Mouse (Mus musculus): ENCODE measurements around the gene Pemt. TPM values are rescaled to one million over a fixed set of nuclear protein-coding genes. Genes with fewer than 3 reads are reported as not detected.

Gene Pemt
- polyA plus RNA-seq, 1 experiment from 2014 or later: 3.9 TPM

GRCm38 (mm10) chr11:60073936-60074502 is 27.7 kb upstream of the Pemt start:
- Histone ChIP-seq H3K9me3 (no peaks in the 10 kb centered on the region), H3K4me3 (replicated peaks) (no peak overlapping the region), H3K4me2 (no peak overlapping the region), H3K36me3 (no peaks in the 10 kb centered on the region), H3K27me3 (peaks cover 3% of the 10 kb centered on the region; the same call in 1 of the 2 replicates), H3K9ac (replicated peaks) (no peak overlapping the region), H3K4me1 (replicated peaks) (no peaks in the 10 kb centered on the region), H3K27ac (no peak overlapping the region)
- ATAC-seq (ENCODE audit: insufficient number of reproducible peaks, insufficient read depth, low FRiP score, low TSS enrichment, low read depth): no peak
- 73% methylated on average over 15 of the region's 15 CpGs for WGBS

- H3K9me3 ChIP-seq: no peaks in the 10 kb centered on the region
- peaks cover 6% of the 10 kb centered on the region; the same call in 1 of the 2 replicates for H3K27me3 ChIP-seq
- no peak for ATAC-seq (ENCODE audit: insufficient number of reproducible peaks, insufficient read depth, low FRiP score, low TSS enrichment, low read depth)
- no peak overlapping the region for H3K4me3 ChIP-seq (replicated peaks)
- H3K4me1 ChIP-seq (replicated peaks): no peaks in the 10 kb centered on the region
- H3K4me2 ChIP-seq: no peak overlapping the region
- no peak overlapping the region for H3K9ac ChIP-seq (replicated peaks)
- H3K27ac ChIP-seq: no peak overlapping the region
- no peaks in the 10 kb centered on the region for H3K36me3 ChIP-seq
Observed at GRCm38 (mm10) chr11:60073121-60073520, 26.8 kb upstream of the Pemt start.

DNA sequence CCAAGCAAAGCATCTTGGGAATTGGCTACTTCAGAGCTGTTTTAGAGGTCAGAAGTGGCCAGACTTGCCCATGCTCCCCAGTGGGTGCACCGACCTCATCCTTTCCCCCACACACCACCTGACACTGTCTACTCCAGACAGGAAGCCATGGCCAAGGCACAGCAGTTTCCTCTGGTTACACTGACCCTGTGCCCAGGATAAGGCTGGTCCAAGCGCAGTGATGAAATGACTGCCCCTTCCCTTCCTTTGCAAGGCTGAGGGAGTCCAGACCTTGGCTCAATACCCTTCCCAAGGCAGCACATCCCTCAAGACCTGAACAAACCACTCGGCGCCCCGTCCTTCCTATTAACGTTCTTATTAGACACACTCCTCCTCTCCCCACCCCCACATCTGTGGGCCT is 24.9 kb upstream of the Pemt start:
- H3K9me3 ChIP-seq: no peaks in the 10 kb centered on the region
- no peak overlapping the region for H3K9ac ChIP-seq (replicated peaks)
- H3K4me2 ChIP-seq: no peak overlapping the region
- no peaks in the 10 kb centered on the region for H3K36me3 ChIP-seq
- H3K27me3 ChIP-seq: peaks cover 3% of the 10 kb centered on the region; the same call in 1 of the 2 replicates
- no peaks in the 10 kb centered on the region for H3K4me1 ChIP-seq (replicated peaks)
- ATAC-seq (ENCODE audit: insufficient number of reproducible peaks, insufficient read depth, low FRiP score, low TSS enrichment, low read depth): no peak
- H3K4me3 ChIP-seq (replicated peaks): no peak overlapping the region
- 84% methylated on average over 6 of the region's 6 CpGs for WGBS
- H3K27ac ChIP-seq: no peak overlapping the region

DNA sequence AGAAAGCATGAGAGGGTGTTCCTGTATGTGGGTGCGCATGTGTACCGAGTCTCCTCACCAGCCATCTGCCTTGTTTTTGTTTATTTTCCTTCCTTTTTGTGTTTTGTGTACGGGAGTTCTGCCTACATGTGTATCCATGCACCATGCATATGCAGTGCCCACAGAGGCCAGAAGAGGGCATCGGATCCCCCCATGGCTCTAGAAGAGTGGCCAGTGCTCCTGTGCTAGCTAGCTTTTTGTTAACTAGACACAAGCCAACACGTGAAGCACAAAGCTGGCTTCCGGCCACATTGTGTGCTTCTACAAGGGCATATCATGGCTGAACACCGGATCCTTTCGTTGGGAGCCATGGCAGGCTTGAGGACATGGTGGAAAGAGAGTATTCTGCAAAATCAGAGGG is 24.3 kb upstream of the Pemt start:
- no peak for ATAC-seq (ENCODE audit: insufficient number of reproducible peaks, insufficient read depth, low FRiP score, low TSS enrichment, low read depth)
- Histone ChIP-seq H3K4me2 (no peak overlapping the region), H3K27ac (no peak overlapping the region), H3K9me3 (no peaks in the 10 kb centered on the region), H3K4me1 (replicated peaks) (peaks cover 4% of the 10 kb centered on the region; the same call in 1 of the 2 replicates), H3K4me3 (replicated peaks) (no peak overlapping the region), H3K27me3 (peaks cover 3% of the 10 kb centered on the region; the same call in 1 of the 2 replicates), H3K9ac (replicated peaks) (no peak overlapping the region), H3K36me3 (no peaks in the 10 kb centered on the region)
- WGBS: 41% methylated on average over 8 of the region's 8 CpGs

DNA sequence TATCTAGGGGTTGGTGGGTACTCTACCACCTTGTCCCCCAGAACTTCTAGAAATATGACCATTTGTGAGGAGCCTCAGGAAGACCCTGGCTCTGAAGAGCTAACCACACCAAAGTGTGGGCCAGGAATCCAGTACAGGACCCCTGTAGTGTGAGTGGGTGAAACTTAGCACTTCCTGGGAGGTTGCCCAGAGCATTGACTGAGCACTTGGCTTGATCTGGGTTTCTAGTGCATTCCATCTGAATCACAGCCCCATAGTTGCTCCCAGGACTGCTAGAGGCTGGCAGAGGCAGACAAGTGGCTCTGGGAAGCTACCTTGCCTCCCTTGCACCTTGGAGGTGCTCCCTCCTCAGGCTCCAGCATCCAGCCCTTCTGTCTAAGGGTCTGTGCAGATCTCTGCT is 22.3 kb upstream of the Pemt start:
- Histone ChIP-seq H3K9ac (replicated peaks) (no peak overlapping the region), H3K4me2 (no peak overlapping the region), H3K9me3 (no peaks in the 10 kb centered on the region), H3K36me3 (no peaks in the 10 kb centered on the region), H3K27ac (no peak overlapping the region), H3K27me3 (peaks cover 3% of the 10 kb centered on the region; the same call in 1 of the 2 replicates), H3K4me1 (replicated peaks) (peaks cover 9% of the 10 kb centered on the region; the same call in 1 of the 2 replicates), H3K4me3 (replicated peaks) (no peak overlapping the region)
- ATAC-seq (ENCODE audit: insufficient number of reproducible peaks, insufficient read depth, low FRiP score, low TSS enrichment, low read depth): no peak

- 90% methylated on average over 4 of the region's 4 CpGs for WGBS
- H3K36me3 ChIP-seq: no peaks in the 10 kb centered on the region
- H3K9ac ChIP-seq (replicated peaks): no peak overlapping the region
- H3K27ac ChIP-seq: no peak overlapping the region
- no peak for ATAC-seq (ENCODE audit: insufficient number of reproducible peaks, insufficient read depth, low FRiP score, low TSS enrichment, low read depth)
- H3K4me1 ChIP-seq (replicated peaks): peaks cover 9% of the 10 kb centered on the region; the same call in 1 of the 2 replicates
- H3K9me3 ChIP-seq: no peaks in the 10 kb centered on the region
- H3K27me3 ChIP-seq: peaks cover 3% of the 10 kb centered on the region; the same call in 1 of the 2 replicates
- no peak overlapping the region for H3K4me2 ChIP-seq
- H3K4me3 ChIP-seq (replicated peaks): no peak overlapping the region
Observed at GRCm38 (mm10) chr11:60067646-60068045, 21.4 kb upstream of the Pemt start.

GRCm38 (mm10) chr11:60065267-60065666 is 19.0 kb upstream of the Pemt start:
- Histone ChIP-seq H3K4me1 (replicated peaks) (peaks cover 9% of the 10 kb centered on the region; the same call in 1 of the 2 replicates), H3K27me3 (peaks cover 3% of the 10 kb centered on the region; the same call in 1 of the 2 replicates), H3K27ac (peak overlapping the region; percentile 45; the same call in 1 of the 2 replicates), H3K9ac (replicated peaks) (no peak overlapping the region), H3K4me2 (no peak overlapping the region), H3K36me3 (no peaks in the 10 kb centered on the region), H3K4me3 (replicated peaks) (no peak overlapping the region), H3K9me3 (no peaks in the 10 kb centered on the region)
- 47% methylated on average over 1 of the region's 1 CpGs for WGBS
- no peak for ATAC-seq (ENCODE audit: insufficient number of reproducible peaks, insufficient read depth, low FRiP score, low TSS enrichment, low read depth)

DNA sequence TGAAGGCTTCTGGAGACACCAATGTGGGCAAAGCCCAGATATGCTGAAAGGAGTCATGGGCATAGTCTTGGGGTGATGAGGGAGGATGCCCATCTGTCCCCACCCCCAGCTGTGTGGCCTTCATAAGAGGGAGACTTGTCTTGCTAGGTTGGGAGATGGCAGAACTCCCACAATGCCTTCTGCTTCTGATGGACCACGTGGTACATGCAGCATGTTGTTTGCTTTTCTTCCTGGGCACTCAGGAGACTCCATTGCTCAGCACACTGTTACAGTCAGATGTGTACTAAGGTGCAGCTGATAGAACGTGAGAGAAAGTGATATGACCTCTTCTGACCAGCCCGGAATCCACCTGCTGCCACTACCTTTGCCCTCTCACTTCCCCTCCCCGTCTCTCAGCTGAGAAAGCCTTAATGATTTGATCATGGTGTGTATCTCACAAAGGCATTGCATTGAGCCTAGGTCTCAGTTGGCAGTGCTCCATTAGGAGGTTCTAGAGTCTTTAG is 15.3 kb upstream of the Pemt start:
- ATAC-seq (ENCODE audit: insufficient number of reproducible peaks, insufficient read depth, low FRiP score, low TSS enrichment, low read depth): no peak
- Histone ChIP-seq H3K4me1 (replicated peaks) (peaks cover 9% of the 10 kb centered on the region; the same call in 1 of the 2 replicates), H3K9me3 (no peaks in the 10 kb centered on the region), H3K27me3 (0 out of 2 replicates have a peak, but pooled peaks cover 3% of the 10 kb centered on the region), H3K27ac (no peak overlapping the region), H3K9ac (replicated peaks) (no peak overlapping the region), H3K36me3 (no peaks in the 10 kb centered on the region), H3K4me3 (replicated peaks) (no peak overlapping the region), H3K4me2 (no peak overlapping the region)
- WGBS: 78% methylated on average over 4 of the region's 4 CpGs

DNA sequence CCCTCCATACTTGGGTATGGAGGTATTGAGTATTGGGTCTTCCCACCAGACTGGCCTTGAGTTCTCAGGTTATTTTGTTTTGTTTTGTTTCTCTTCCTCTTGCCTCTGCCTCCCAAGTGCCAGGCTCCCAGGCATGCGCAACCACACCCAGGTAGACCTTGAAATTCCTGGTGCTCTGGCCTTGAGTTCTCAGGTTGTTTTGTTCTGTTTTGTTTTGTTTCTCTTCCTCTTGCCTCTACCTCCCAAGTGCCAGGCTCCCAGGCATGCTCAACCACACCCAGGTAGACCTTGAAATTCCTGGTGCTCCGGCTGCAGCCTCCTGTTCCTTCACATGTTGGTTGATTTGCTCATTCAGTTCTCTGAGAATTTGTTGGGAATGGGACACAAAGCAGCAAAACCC is 13.7 kb upstream of the Pemt start:
- ATAC-seq (ENCODE audit: insufficient number of reproducible peaks, insufficient read depth, low FRiP score, low TSS enrichment, low read depth): no peak
- Histone ChIP-seq H3K36me3 (no peaks in the 10 kb centered on the region), H3K4me1 (replicated peaks) (no peaks in the 10 kb centered on the region), H3K4me2 (no peak overlapping the region), H3K4me3 (replicated peaks) (no peak overlapping the region), H3K9me3 (no peaks in the 10 kb centered on the region), H3K27ac (no peak overlapping the region), H3K27me3 (0 out of 2 replicates have a peak, but pooled peaks cover 3% of the 10 kb centered on the region), H3K9ac (replicated peaks) (no peak overlapping the region)
- WGBS: 98% methylated on average over 2 of the region's 2 CpGs

DNA sequence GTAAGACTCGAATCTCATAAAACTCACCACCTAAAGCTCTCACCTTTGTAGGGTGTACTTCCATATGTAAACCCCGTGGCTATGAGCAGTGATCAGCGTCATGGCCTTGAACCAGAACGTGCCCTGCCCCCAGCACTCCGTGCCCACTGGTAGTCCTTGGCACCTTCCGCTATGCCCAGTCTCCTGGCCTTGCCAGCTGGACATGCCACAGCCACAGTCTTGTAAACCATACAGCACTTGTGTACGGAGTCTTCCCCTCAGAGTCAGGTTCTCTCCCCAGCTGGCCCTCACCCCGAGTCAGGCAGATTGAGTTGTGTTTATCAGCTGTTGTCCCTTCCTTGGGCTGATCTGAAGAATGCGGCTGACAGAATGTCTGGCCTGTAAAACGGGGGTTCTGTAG is 12.2 kb upstream of the Pemt start:
- Histone ChIP-seq H3K9me3 (no peaks in the 10 kb centered on the region), H3K27me3 (0 out of 2 replicates have a peak, but pooled peaks cover 3% of the 10 kb centered on the region), H3K27ac (no peak overlapping the region), H3K36me3 (no peaks in the 10 kb centered on the region), H3K4me3 (replicated peaks) (no peak overlapping the region), H3K4me2 (no peak overlapping the region), H3K9ac (replicated peaks) (no peak overlapping the region), H3K4me1 (replicated peaks) (no peaks in the 10 kb centered on the region)
- 79% methylated on average over 10 of the region's 10 CpGs for WGBS
- ATAC-seq (ENCODE audit: insufficient number of reproducible peaks, insufficient read depth, low FRiP score, low TSS enrichment, low read depth): no peak

DNA sequence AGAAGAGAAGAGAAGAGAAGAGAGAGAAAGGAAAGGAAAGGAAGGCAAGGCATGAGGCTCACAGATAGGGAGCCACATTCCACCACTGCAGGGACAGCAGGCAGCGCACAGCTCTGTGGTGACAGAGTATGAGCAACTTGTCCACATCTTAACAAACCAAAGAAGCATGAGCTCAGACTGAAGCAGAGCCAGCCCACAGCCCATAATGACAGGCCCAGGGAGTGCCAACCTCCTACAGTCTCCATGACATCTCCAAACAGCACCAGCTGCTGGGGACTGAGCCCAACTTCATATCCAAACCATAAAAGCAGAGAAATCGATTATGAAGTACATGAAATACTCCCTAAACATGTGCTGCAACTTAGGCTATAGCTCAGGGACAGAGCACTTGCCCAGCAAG is 11.7 kb upstream of the Pemt start:
- H3K4me3 ChIP-seq (replicated peaks): no peak overlapping the region
- 59% methylated on average over 2 of the region's 2 CpGs for WGBS
- H3K9me3 ChIP-seq: no peaks in the 10 kb centered on the region
- no peak for ATAC-seq (ENCODE audit: insufficient number of reproducible peaks, insufficient read depth, low FRiP score, low TSS enrichment, low read depth)
- no peak overlapping the region for H3K9ac ChIP-seq (replicated peaks)
- no peaks in the 10 kb centered on the region for H3K4me1 ChIP-seq (replicated peaks)
- H3K27me3 ChIP-seq: 0 out of 2 replicates have a peak, but pooled peaks cover 3% of the 10 kb centered on the region
- H3K4me2 ChIP-seq: no peak overlapping the region
- no peak overlapping the region for H3K27ac ChIP-seq
- H3K36me3 ChIP-seq: no peaks in the 10 kb centered on the region

GRCm38 (mm10) chr11:60056520-60056919 is 10.2 kb upstream of the Pemt start:
- no peak overlapping the region for H3K27ac ChIP-seq
- H3K4me2 ChIP-seq: no peak overlapping the region
- H3K4me3 ChIP-seq (replicated peaks): no peak overlapping the region
- H3K36me3 ChIP-seq: no peaks in the 10 kb centered on the region
- no peak for ATAC-seq (ENCODE audit: insufficient number of reproducible peaks, insufficient read depth, low FRiP score, low TSS enrichment, low read depth)
- H3K9ac ChIP-seq (replicated peaks): no peak overlapping the region
- H3K27me3 ChIP-seq: 0 out of 2 replicates have a peak, but pooled peaks cover 3% of the 10 kb centered on the region
- no peaks in the 10 kb centered on the region for H3K4me1 ChIP-seq (replicated peaks)
- no peaks in the 10 kb centered on the region for H3K9me3 ChIP-seq
- 80% methylated on average over 6 of the region's 6 CpGs for WGBS
